Mouse (Mus musculus) heart, postnatal 25 days (tissue): ENCODE measurements around the gene Klk1b3. TPM values are rescaled to one million over a fixed set of nuclear protein-coding genes. Genes with fewer than 3 reads are reported as not detected.
"Not testable (repeated sequence)": the region's sequence is repeated elsewhere in the genome, so short reads cannot be mapped to it uniquely, and the experiment has no call there.

Experiments
- DNase-seq: peaks from one replicate; pipeline ENCODE4 v3.0.0; 2022; ENCODE audit warnings: low spot score
- intact Hi-C: fragments of 180-260 bp; cut with DNase I; formaldehyde crosslinking; loops from one replicate; pipeline ENCODE4 v1.15.1; 2025
- total RNA-seq, 2 experiments: library from RNA; stranded (reverse); gene quantifications; 2 replicates each; pipeline ENCODE4 v1.2.3; 2021

Gene Klk1b3
- total RNA-seq, 2 experiments from 2014 or later, result not detected

GRCm38 (mm10) chr7:44250732-44251275, 52.8 kb downstream of the Klk1b3 start:
- DNase-seq, intact Hi-C loops: not testable (repeated sequence)

Other genes with a start within 250 kb of the Klk1b3 start
- gene Klk1b8, start 247.5 kb upstream of the Klk1b3 start, total RNA-seq, result not detected
- gene Klk1b1, start 231.4 kb upstream of the Klk1b3 start, total RNA-seq, result not detected
- gene Klk1b9, start 222.1 kb upstream of the Klk1b3 start, total RNA-seq, result not detected
- gene Klk1b11, start 202.3 kb upstream of the Klk1b3 start, total RNA-seq, result not detected
- under 1 TPM; 0.36 TPM for gene Klk1b26, start 186.0 kb upstream of the Klk1b3 start, total RNA-seq
- not detected for gene Klk1b27, start 145.9 kb upstream of the Klk1b3 start, total RNA-seq
- not detected for gene Klk1b21, start 95.9 kb upstream of the Klk1b3 start, total RNA-seq
- not detected for gene Klk1b22, start 85.5 kb upstream of the Klk1b3 start, total RNA-seq
- not detected for gene Klk1b16, start 61.4 kb upstream of the Klk1b3 start, total RNA-seq
- gene Klk1b24, start 10.0 kb upstream of the Klk1b3 start, total RNA-seq, result not detected
- gene Klk1b4, start 9.2 kb downstream of the Klk1b3 start, total RNA-seq, result not detected
- not detected for gene Klk1b5, start 17.8 kb downstream of the Klk1b3 start, total RNA-seq
- not detected for gene Klk1, start 27.2 kb downstream of the Klk1b3 start, total RNA-seq
- not detected for gene Gm36864, start 38.0 kb downstream of the Klk1b3 start, total RNA-seq
- under 1 TPM; 0.31 to 0.56 TPM for gene 1700028J19Rik, start 48.5 kb downstream of the Klk1b3 start, total RNA-seq
- 10 to 100 TPM; 14.1 to 14.5 TPM for gene 2410002F23Rik, start 48.5 kb downstream of the Klk1b3 start, total RNA-seq
- not detected for gene Acp4, start 59.2 kb downstream of the Klk1b3 start, total RNA-seq
- gene Gm15517, start 63.3 kb downstream of the Klk1b3 start, total RNA-seq, result not detected
- 1 to 10 TPM in 1 of 2 experiments, under 1 TPM in 1; 0.87 to 1.0 TPM for gene Clec11a, start 108.7 kb downstream of the Klk1b3 start, total RNA-seq
- 1 to 10 TPM; 1.6 to 2.0 TPM for gene Shank1, start 112.1 kb downstream of the Klk1b3 start, total RNA-seq
- 1 to 10 TPM; 1.3 to 2.2 TPM for gene Syt3, start 185.9 kb downstream of the Klk1b3 start, total RNA-seq
- gene 1700008O03Rik, start 187.6 kb downstream of the Klk1b3 start, total RNA-seq, result under 1 TPM; 0.28 to 0.62 TPM
- gene Lrrc4b, start 230.8 kb downstream of the Klk1b3 start, total RNA-seq, result 10 to 100 TPM; 27.9 to 32.7 TPM